Mouse (Mus musculus) liver, adult 2 months (tissue): Measurements from ENCODE around the gene Jag1.

ENCODE experiments used
- CTCF ChIP-seq: fragments of 200-500 bp; IDR thresholded peaks from 2 replicates; pipeline ENCODE4 v1.5.1; 2011; ENCODE audit warnings: low read depth, low read length, control low read depth
- POLR2A ChIP-seq: fragments of 200-500 bp; IDR thresholded peaks from 2 replicates; pipeline ENCODE4 v1.6.1; 2011; ENCODE audit warnings: low read length, control low read depth; ENCODE audit not compliant: insufficient read depth; ENCODE audit errors: extremely low read depth

- peak; percentile 83 for TF ChIP-seq CTCF
- TF ChIP-seq POLR2A: no peak
These were observed 862 bp upstream of the Jag1 start for GRCm38 (mm10) chr2:137117321-137117690.
